Mouse (Mus musculus): ENCODE results near the gene Slc25a20.
A peak's percentile ranks its signal among the peaks of the same experiment; 100 is the strongest.

Gene Slc25a20

DNA sequence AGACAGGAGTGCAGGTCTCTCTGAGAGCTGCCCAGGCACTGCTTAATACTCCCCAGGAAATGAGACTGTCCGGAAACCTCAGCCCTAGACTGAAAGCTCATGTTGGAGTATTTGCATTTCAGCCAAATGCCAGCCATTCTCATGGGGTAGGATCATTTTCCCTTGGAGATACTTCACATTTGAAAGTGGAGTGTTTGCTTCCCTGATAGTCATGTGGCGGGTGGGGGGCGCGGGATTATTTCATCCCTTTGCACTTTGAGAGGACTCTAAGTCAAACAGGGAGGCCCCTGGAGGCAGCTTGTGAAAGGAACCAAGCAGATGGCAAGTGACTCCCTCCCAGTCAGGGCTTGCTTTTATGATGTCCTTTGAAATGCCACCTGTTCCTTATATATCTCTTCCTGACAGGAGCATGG is 24.6 kb downstream of the Slc25a20 start:
- ATAC-seq (ENCODE audit: insufficient number of reproducible peaks, low FRiP score, low TSS enrichment) = no peak

DNA sequence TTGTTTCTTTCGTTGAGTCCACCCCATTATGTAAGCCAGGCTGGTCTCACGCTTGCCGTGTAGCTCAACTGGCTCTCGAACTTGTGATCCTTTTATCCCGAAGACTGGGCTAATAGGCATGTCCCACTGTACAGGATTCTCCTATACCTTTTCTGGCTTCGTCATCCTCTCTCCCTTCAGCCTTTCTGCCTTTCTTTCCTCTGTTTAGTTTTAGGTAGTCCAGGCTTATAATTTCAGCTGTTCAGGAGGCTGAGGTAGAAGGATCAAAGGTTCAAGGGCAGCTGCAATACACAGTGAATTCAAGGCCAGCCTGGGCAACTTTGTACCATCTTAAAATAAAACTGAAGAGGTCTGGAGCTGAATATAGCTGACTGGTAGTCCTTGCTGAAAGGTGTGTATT is 25.3 kb downstream of the Slc25a20 start:
- no peak for ATAC-seq (ENCODE audit: insufficient number of reproducible peaks, low FRiP score, low TSS enrichment)

DNA sequence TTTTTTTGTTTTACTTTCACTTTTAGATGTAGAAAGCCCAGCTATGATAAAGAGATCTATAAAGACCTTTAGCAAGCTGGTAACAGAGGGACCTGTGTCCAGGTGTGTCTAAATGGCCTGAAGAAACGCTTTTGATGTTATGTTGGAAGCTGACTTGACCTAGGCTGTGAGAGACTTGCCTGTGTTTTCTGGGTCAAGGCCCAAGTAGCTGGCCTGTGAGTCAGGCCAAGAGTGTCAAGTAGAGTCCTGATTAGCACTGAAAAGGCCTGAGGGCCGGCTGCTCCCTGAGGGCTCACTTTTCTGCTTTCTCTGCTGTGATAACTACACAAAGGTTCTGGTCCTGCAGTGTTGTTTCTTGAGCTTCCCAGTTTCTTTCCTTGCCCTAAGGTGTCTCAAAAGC is 25.8 kb downstream of the Slc25a20 start:
- no peak for ATAC-seq (ENCODE audit: insufficient number of reproducible peaks, low FRiP score, low TSS enrichment)

DNA sequence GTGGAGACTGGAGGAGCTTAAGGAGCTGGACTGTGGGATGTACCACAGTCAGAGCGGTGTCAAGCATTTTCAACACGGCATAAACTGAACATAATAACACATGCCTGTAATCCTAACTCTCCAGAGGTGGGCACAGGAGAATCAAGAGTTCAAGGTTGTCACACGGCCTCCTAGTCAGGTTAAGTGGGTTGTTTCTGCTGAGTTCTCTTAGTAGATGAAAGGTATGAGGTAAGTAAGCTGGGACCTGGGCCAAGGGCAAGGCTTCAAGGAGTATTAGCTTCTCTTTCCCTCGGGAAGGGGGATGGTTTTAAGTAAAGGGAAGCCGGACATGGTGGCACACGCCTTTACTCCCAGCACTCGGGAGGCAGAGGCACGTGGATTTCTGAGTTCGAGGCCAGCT is 26.6 kb downstream of the Slc25a20 start:
- no peak for ATAC-seq (ENCODE audit: insufficient number of reproducible peaks, low FRiP score, low TSS enrichment)

DNA sequence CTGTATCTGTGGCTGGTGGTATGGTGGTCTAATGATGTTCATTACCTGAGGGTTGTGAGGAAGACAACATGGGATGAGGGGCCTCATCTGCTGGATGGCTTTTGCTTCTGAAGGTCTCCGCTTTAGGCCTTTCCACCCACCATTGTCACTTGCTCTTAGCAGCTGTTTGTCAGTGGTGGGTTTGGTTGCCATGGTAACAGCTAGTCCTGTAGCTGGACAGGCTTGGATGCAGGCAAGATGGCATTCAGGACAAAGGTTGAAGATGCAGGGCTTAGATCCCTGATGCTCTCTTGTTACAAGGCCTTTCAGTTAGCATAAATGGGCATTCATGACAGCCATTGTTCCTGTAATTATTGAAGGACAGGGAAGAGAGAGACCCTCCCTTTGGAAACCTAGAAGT is 27.2 kb downstream of the Slc25a20 start, which contains the start of gene Prkar2a:
Gene Prkar2a (plus strand): TSS at position 209 of the 400 bp plus-strand sequence.
- no peak for ATAC-seq (ENCODE audit: insufficient number of reproducible peaks, low FRiP score, low TSS enrichment)

DNA sequence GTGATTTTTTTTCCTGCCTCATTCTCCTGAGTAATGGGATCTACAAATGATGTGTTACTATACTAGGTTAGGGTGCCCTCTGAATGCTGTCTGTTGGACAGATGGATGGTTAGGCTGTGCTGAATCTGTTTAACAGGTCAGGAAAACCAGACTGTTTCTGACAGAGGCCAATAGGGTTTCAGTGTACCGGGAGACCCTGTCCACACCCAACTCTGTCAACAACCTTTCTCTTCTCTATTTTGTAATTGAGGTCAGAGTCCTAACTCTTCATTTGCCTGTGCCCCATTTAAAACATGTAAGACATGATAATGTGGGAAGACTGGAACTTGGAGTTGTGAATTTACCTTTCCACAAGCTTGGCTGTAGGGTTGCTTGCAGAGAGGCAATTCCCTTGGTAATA is 28.1 kb downstream of the Slc25a20 start:
- ATAC-seq (ENCODE audit: insufficient number of reproducible peaks, low FRiP score, low TSS enrichment) = no peak

DNA sequence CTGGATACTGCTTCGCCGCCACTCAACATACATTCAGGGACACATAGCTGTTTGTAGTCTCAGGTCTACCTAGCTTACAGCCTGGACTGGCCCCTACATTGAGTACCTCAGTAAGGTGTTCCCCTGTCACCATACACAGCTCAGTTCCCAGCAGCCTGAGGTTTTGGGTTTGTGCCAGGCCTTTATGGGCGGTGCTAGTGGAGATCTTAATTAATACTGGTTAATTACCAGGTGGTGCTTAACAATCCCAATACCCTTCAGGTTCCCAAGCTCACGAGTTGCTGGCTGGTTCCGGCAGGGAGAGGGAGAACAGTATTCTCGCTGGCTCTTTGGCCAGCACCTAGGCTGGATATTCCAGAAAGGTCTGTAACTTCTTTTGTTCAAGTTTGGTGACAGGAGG is 29.0 kb downstream of the Slc25a20 start:
- ATAC-seq (ENCODE audit: insufficient number of reproducible peaks, low FRiP score, low TSS enrichment) = no peak

DNA sequence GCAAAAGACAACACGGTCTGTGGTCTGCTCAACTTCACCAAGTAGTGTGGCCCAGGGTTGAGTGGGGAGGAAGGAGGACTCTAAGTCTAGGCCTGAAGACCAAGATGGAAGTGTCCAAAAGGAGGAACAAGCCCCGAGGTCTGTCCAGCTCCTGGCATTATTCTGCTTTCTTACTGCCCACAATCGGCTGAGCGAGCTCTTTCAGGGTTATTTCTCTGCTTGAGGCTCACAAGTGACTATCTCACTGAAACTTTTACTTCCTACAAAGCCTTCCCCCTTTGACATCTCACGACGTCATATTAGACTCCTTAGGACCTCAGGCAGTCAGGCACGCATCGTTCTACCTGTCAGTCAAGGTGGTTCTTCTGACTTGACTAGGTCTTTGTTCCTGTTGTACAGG is 29.5 kb downstream of the Slc25a20 start:
- no peak for ATAC-seq (ENCODE audit: insufficient number of reproducible peaks, low FRiP score, low TSS enrichment)

DNA sequence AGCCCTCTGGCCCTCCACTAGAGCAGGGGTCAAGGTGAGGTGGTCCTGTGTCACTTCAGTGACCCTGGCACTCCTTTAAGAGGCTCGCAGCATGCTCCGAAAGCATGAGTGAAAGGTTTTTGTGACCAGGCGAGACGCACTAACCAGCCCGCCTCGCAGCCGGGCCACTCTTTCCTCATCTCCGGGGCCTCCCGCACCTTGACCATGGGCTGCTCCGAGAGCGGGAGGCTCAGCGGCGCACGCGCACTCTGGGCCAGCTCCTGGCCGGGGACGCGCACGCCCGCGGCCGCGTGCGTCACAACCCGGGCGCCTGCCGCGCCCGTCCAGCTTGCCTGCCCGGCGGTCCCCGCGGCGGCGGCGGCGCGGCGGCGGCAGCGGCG is 29.9 kb downstream of the Slc25a20 start:
- ATAC-seq (ENCODE audit: insufficient number of reproducible peaks, low FRiP score, low TSS enrichment) = peak; percentile 91

DNA sequence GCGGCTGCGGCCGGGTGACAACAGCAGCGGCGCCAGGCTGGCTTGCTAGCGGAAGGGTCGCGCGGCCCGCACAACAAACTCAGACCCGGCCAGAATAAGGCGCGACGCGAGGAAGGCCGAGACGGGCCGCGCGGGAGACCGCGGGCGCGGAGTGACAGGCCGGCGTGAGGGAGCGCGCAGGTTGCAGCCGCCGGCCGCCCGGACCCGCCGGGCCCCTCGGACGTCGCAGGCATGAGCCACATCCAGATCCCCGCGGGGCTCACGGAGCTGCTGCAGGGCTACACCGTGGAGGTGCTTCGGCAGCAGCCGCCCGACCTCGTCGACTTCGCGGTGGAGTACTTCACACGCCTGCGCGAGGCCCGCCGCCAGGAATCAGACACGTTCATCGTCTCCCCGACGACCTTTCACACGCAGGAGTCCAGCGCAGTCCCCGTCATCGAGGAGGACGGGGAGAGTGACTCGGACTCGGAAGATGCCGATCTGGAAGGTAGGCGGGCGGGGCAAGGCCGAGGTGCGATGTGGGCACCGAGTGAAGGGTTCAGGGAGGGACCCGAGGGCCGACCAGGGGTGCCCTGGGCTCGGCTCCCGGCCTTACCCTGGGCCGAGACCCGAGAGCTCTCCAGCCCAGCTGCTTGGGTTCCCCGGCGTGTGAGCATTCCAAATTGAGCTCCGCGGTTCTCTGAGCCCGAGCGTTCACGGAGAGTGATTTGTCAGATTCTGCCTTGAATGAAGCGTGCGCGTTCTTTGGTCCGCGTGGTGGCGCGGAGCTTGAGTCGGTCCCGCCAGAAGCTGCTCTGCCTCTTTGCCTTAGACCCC is 30.5 kb downstream of the Slc25a20 start:
- peak; percentile 50; the same call in 1 of the 2 replicates for ATAC-seq (ENCODE audit: insufficient number of reproducible peaks, low FRiP score, low TSS enrichment)

DNA sequence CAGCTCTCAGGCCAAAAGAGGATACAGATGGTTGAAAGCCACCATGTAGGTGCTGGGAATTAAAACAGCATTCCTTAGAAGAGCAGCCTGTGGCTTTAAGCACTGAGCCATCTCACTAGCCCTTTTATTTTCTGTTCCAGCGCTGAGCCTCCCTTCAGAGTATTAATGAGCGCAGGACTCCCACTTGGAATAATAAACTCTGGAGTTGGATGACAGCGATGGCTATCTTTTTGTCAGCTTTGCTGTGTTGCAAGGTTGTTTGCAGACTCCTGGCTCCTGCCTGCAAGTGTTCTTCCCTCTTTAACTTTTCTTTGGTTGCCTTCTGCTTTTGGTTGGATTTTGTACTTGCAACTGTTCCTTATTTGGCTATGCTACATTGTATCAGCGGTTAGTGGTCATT is 32.1 kb downstream of the Slc25a20 start:
- ATAC-seq (ENCODE audit: insufficient number of reproducible peaks, low FRiP score, low TSS enrichment) = no peak

DNA sequence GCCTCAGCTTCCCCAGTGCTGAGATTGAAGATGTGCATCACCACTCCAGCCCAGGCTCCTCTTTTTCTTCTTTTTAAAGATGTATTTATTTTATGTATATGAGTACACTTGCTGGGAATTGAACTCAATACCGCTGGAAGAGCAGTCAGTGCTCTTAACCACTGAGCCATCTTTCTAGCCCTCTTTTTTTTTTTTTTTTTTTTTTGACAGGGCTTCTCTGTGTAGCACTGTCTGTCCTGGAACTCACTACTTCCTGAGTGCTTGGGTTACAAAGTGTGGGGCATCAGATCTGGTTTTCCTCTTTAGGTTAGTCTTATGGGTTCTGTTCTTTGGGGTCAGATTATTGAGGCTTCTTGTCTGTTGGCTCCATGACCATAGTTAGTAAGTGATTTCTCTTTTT is 32.6 kb downstream of the Slc25a20 start:
- ATAC-seq (ENCODE audit: insufficient number of reproducible peaks, low FRiP score, low TSS enrichment) = no peak

DNA sequence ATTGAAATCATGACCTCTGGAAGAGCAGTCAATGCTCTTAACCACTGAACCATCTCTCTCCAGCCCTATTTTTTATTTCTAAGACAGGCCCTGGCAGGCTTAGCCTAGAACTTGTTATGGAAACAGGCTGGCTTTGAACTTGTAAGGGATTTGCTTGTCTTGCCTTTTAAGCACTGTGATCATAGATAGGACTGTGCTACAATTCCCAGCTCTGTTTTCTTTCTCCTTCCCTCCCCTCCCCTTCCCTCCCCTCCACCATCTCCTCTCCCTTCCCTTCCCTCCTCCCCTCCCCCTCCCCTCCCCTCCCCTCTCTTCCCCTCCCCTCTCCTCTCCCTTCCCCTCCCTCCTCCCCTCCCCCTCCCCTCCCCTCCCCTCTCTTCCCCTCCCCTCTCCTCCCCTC is 40.6 kb downstream of the Slc25a20 start:
- no peak for ATAC-seq (ENCODE audit: insufficient number of reproducible peaks, low FRiP score, low TSS enrichment)

DNA sequence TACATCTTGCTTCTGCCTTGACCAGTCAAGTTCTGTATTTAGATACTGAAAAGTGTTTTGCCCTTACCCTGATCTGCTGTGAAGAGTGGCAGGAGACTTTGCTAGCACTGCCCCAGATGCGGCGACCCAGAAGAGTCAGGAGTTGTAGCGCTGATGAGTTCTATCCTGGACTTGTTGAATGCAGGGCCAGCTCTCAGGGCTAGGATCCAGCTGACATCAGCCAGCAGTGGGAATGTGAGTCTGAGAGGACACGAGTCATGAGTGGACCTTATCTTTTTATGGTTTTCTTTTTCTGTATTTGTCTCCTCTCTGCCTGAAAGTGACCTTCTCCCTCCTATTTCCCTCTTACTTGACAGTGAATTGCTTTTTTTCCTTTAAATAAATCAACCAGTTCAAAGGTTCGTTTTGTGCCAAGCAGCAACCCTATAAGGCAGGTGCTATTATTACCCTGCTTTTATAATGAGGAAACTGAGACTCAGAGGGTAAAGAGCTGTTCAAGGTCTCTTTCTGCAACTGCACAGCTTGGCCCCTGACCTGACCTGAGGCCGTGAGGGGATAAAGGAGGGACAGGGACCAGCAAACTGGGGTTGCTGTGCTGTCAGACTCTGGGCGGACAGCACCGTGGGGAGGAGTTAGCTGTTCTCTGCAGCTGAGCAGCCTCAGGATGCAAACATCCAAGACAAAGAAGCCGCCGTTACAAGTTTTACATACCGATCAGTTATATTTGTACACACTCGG is 41.7 kb downstream of the Slc25a20 start:
- no peak for ATAC-seq (ENCODE audit: insufficient number of reproducible peaks, low FRiP score, low TSS enrichment)

DNA sequence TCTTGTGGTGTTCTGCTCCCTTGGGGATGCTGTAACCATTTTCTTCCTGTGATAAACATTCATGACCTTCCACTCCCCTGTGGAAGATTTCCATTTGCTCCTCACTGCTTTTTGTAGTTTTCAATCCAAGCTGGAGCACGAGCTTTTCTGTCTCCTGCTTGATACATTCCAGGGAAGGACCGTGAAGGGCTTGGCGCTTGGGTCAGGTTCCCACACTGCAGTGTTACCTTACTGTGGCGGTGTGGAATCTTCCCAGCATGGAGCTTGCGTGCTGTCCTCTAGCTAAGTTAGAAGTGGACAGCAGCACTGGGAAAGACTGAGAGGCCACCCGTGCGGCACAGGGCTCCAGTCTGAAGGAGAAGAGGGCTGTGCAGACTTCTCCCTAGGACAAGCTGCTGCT is 42.7 kb downstream of the Slc25a20 start:
- ATAC-seq (ENCODE audit: insufficient number of reproducible peaks, low FRiP score, low TSS enrichment) = no peak

DNA sequence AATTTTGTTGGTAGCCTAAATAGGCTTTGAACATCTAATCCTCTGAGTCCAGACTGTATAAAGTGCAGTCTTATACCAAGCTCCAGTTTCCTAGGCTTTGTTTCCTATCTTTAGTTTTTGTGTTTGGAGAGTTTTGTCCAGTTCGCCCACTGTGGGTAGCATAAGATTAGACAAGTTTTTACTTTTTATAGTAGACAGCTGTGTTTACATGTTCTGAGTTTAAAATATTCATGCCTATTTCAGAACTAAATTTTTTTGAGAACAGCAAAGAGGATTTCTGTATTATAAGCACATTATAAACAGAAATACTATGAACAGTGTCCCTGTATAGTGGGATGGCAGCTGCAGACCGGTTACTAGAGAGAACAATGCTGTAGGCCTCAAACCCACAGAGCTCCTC is 45.3 kb downstream of the Slc25a20 start:
- ATAC-seq (ENCODE audit: insufficient number of reproducible peaks, low FRiP score, low TSS enrichment) = no peak

DNA sequence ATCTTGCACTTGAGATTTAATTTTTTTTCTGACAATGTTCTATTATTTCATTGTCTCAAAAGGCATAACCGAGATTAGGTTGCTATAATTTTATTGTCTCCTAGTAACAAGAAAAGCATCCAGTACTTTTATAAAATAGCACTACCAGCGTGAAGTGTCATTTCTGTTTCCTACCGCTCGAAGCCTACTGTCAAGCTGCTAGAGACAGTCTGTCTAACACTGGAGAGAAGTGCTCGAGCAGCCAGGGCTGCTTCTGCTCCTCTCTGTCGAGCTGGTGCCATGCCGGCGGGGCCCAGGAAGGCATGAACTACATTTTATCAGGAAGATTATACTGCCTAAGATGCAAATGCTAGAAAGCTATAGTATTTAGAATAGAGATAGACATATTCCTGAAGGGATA is 46.9 kb downstream of the Slc25a20 start:
- no peak for ATAC-seq (ENCODE audit: insufficient number of reproducible peaks, low FRiP score, low TSS enrichment)

DNA sequence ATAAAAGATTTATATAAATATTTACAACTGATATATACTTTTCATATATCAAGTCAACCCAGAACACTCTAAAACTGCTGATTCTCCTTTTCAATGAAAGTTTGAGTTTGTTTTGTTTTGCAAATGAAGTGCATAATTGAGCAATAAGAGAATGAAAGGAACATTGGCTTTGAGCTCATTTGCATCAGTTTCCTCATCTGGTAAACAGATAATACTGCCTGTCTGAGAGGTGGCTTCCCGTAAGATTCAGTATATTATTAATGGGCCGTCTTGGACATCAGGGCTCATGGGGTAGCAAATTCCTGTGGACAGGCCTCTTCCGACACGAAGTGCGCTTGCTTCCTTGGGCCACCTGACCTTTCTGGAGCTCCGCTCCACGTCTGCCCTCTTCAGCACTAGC is 48.9 kb downstream of the Slc25a20 start:
- ATAC-seq (ENCODE audit: insufficient number of reproducible peaks, low FRiP score, low TSS enrichment) = no peak

DNA sequence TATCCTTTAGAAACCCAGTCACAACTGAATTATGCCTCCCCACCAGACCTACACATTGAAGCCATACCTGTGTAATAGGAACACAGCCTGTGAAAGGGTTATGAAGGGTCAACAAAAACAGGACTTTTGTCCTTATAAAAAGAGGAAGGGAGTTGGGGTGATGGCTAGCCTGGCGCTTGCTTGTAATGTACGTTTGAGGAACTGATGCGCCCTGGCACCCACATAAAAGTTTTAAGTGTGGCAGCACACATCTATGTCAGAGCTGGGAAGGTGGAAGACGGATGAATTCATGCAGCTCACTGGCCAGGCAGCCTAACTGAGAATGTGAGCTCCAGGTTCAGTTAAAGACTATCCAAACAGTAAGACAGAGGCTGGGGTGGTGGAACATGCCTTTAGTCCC is 54.3 kb downstream of the Slc25a20 start:
- no peak for ATAC-seq (ENCODE audit: insufficient number of reproducible peaks, low FRiP score, low TSS enrichment)

DNA sequence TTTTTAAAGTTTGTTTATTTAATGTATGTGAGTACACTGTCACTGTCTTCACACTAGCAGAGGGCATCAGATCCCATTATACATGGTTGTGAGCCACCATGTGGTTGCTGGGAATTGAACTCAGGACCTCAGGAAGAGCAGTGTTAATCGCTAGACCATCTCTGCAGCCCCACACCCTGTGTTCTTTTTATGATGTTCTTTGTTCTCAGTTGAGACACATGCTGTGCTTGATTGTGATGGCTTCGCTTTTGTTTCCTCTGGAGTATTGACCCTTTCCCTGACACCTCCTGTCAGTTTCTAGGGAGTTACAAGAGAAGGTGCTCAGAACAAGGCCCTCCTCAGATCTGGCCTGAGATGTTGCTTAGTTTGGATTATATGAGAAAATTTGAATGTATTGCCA is 61.9 kb downstream of the Slc25a20 start:
- ATAC-seq (ENCODE audit: insufficient number of reproducible peaks, low FRiP score, low TSS enrichment) = no peak

DNA sequence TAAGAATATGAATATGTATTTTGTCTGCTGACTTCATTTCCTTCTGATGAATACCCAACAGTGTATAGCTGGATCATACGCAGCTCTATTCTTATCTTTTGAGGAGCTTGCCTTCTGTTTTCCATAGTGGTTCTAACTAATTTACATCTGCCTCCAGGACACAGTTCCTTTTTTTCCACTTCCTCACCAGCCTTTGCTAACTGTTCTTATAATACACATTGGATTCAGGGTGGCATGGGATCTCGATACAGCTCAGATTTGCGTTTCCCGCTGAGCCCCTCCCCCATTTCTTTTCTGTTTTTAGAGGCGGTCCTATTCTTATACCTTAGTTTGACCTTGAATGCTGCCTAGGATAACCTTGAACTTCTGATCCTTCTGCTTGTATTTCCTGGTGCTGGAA is 64.2 kb downstream of the Slc25a20 start:
- ATAC-seq (ENCODE audit: insufficient number of reproducible peaks, low FRiP score, low TSS enrichment) = no peak

DNA sequence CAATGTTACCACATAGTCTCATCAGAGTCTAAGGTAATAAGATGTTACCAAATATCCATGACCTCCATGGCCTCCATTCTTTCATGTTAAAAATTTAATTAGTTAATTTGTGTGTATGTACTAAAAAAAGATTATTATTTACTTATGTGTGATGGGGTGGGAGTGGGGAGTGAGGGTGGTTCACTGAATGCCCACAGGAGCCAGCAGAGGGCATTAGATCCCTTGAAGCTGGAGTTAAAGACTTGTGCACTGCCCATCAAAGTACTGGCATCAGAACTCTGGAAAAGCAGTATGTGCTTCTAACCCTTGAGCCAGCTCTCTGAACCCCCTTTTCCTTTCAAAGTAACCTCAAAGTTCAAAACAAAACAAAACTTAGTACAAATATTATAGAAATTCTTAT is 67.2 kb downstream of the Slc25a20 start:
- no peak for ATAC-seq (ENCODE audit: insufficient number of reproducible peaks, low FRiP score, low TSS enrichment)
